Mouse (Mus musculus) liver, embryonic 13.5 days (tissue): Measurements from ENCODE around the gene Mavs. TPM values are rescaled to one million over a fixed set of nuclear protein-coding genes. Genes with fewer than 3 reads are reported as not detected.

ENCODE experiments used
- ATAC-seq: fragments of 200-750 bp; cut with Nextera tagmentation; 2 replicates; pipeline ENCODE4 v1.8.0; 2017; ENCODE audit warnings: low read depth, mild to moderate bottlenecking, moderate number of reproducible peaks, moderate library complexity
- DNase-seq: peaks from one replicate; pipeline ENCODE4 v3.0.0; 2022
- H3K27ac ChIP-seq: fragments of 300-500 bp; sonication (generic); 2 replicates; pipeline ENCODE4 v1.5.1; 2015; ENCODE audit warnings: moderate library complexity, mild to moderate bottlenecking, inconsistent platforms
- H3K27me3 ChIP-seq: fragments of 300-500 bp; sonication (generic); 2 replicates; pipeline ENCODE4 v1.6.1; 2015; ENCODE audit warnings: mild to moderate bottlenecking, inconsistent platforms
- H3K36me3 ChIP-seq: fragments of 300-500 bp; sonication (generic); 2 replicates; pipeline ENCODE4 v1.6.1; 2015; ENCODE audit warnings: mild to moderate bottlenecking, inconsistent platforms
- H3K4me1 ChIP-seq: fragments of 300-500 bp; sonication (generic); replicated peaks from 2 replicates; pipeline ENCODE4 v1.6.1; 2015; ENCODE audit warnings: inconsistent platforms
- H3K4me2 ChIP-seq: fragments of 300-500 bp; sonication (generic); 2 replicates; pipeline ENCODE4 v1.6.1; 2015; ENCODE audit warnings: inconsistent platforms, mild to moderate bottlenecking, moderate library complexity
- H3K4me3 ChIP-seq: fragments of 300-500 bp; sonication (generic); replicated peaks from 2 replicates; pipeline ENCODE4 v1.5.1; 2015; ENCODE audit warnings: mild to moderate bottlenecking, inconsistent platforms
- H3K9ac ChIP-seq: fragments of 300-500 bp; sonication (generic); 2 replicates; pipeline ENCODE4 v1.6.1; 2015; ENCODE audit warnings: mild to moderate bottlenecking, inconsistent platforms
- H3K9me3 ChIP-seq: fragments of 300-500 bp; sonication (generic); replicated peaks from 2 replicates; pipeline ENCODE4 v1.6.1; 2016; ENCODE audit warnings: inconsistent platforms
- WGBS: fragments of 180-500 bp; shearing (Covaris S2); methylation state at CpG from one replicate; pipeline ENCODE4 v1.1.7; 2015; ENCODE audit not compliant: insufficient replicate concordance; 5-methylcytosine and 5-hydroxymethylcytosine counted together
- polyA plus RNA-seq: library from polyadenylated mRNA; unstranded; fragments of >200 nt; fragmentation: Nextera tagmentation; extraction: Ambion mirVana; gene quantifications from 2 replicates; pipeline ENCODE4 v1.2.1, GENCODE M21; 2015

The Mavs gene
- polyA plus RNA-seq, 1 experiment from 2014 or later: 27.1 TPM

DNA sequence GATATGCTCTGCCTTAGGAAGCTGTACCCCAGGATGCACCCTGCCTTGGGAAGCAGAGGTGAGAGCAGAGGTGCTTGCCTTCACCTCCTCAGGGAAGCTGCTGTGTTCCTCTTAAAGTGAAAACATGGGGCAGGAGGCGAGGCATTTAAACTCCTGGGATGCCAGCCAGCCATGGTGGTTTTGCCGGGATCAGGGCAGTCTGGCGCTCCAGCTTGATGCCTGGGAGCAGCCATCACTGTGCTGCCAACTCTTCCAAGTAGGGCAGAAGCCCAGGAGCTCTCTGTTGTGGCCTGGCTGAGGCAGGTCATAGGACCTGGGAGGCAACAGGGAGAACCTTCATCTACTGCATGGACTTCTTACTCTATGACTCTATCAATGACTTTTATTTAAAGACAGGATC is 32.6 kb upstream of the Mavs start:
- Histone ChIP-seq H3K9ac (no peak overlapping the region), H3K36me3 (peaks cover 68% of the 10 kb centered on the region), H3K27ac (0 out of 2 replicates have a peak overlapping the region, but pooled peaks have one; percentile 24), H3K27me3 (no peaks in the 10 kb centered on the region), H3K4me3 (no peak overlapping the region), H3K4me2 (no peak overlapping the region), H3K9me3 (no peaks in the 10 kb centered on the region), H3K4me1 (peaks cover 64% of the 10 kb centered on the region)
- ATAC-seq (no peak), DNase-seq (no peak)
- WGBS: 87% methylated on average over 3 of the region's 3 CpGs

- Histone ChIP-seq H3K4me2 (peak overlapping the region; percentile 1; the same call in 1 of the 2 replicates), H3K27me3 (no peaks in the 10 kb centered on the region), H3K36me3 (peaks cover 42% of the 10 kb centered on the region), H3K4me3 (no peak overlapping the region), H3K9me3 (no peaks in the 10 kb centered on the region), H3K27ac (peak overlapping the region; percentile 99), H3K9ac (0 out of 2 replicates have a peak overlapping the region, but pooled peaks have one; percentile 10), H3K4me1 (peaks cover 81% of the 10 kb centered on the region)
- WGBS: 69% methylated on average over 6 of the region's 6 CpGs
- ATAC-seq (no peak), DNase-seq (no peak)
Measured at GRCm38 (mm10) chr2:131203816-131204409, 29.9 kb upstream of the Mavs start.

GRCm38 (mm10) chr2:131204410-131204981 is 29.4 kb upstream of the Mavs start:
- peaks cover 36% of the 10 kb centered on the region for H3K36me3 ChIP-seq
- WGBS: 37% methylated on average over 7 of the region's 7 CpGs
- H3K4me3 ChIP-seq: no peak overlapping the region
- no peaks in the 10 kb centered on the region for H3K27me3 ChIP-seq
- H3K4me1 ChIP-seq: peaks cover 87% of the 10 kb centered on the region
- DNase-seq: no peak
- H3K9ac ChIP-seq: peak overlapping the region; percentile 74
- peak overlapping the region; percentile 59 for H3K4me2 ChIP-seq
- ATAC-seq: peak; percentile 61
- H3K9me3 ChIP-seq: no peaks in the 10 kb centered on the region
- peak overlapping the region; percentile 99 for H3K27ac ChIP-seq

DNA sequence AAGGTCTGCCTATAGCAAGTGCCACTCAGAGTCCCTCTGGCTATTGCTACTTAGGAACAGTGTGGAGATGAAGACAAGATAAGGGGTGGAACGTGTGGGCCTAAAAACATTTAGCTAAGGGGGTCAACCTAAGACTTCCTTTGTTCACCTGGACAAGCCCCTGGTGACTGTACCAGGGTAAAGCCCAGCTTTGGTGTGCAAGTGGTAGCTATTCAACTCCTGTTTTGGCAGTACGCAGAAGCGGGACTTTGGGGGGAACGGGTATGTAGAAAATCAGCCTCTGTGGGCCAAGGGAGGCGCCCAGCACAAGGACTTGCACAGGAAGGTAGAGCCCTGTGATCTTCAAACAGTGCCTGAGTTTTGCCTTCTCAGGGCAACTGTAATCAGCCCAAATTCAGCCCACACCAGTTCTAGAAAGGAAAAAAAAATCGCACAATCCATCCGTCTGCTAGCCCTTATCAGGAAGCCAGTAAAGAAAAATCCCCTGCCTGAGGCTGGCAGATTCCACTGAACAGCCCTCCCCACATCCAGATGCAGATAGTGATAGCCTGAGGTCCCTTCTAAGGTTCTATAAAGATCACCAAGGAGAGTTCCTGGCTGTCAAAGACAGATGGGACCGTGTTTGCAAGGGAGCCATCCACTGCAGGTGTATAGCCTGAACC is 28.2 kb upstream of the Mavs start:
- 14% methylated on average over 8 of the region's 8 CpGs for WGBS
- H3K36me3 ChIP-seq: peaks cover 24% of the 10 kb centered on the region
- H3K4me2 ChIP-seq: peak overlapping the region; percentile 59
- DNase-seq (peak; percentile 90), ATAC-seq (peak; percentile 78)
- H3K27ac ChIP-seq: peak overlapping the region; percentile 99
- H3K4me3 ChIP-seq: peak overlapping the region; percentile 24; the same call in 1 of the 2 replicates
- no peaks in the 10 kb centered on the region for H3K9me3 ChIP-seq
- no peaks in the 10 kb centered on the region for H3K27me3 ChIP-seq
- H3K4me1 ChIP-seq: peaks cover 90% of the 10 kb centered on the region
- peak overlapping the region; percentile 74 for H3K9ac ChIP-seq

GRCm38 (mm10) chr2:131206778-131207177 is 27.1 kb upstream of the Mavs start, which contains the start of gene Ap5s1:
Ap5s1 (plus strand) TSS chr2:131207078.
- Histone ChIP-seq H3K4me2 (peak within 1 kb of the TSS; percentile 59), H3K4me1 (peaks cover 89% of the 10 kb centered on the region)
- 69% methylated on average over 4 of the region's 4 CpGs for WGBS

DNA sequence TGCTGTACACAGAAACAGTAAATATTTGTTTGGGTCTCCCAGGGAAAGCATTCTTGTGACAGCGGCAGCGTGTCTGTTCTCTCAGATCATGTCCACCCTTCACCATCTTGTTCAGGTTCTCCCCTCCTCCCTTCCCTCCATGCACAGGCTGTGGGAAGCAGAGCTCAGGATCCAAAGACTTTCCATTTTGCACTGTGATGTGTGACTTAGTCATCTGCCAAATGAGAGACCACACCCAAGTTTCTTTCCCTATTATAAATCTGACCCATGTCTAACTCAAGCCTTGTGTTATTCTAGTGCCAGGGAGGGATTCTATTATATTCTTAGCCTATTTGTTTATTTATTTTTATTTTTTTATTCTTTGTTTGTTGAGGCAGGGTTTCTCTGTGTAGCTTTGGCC is 25.5 kb upstream of the Mavs start:
- ATAC-seq (no peak), DNase-seq (no peak)
- H3K27ac ChIP-seq: peak overlapping the region; percentile 91
- H3K9me3 ChIP-seq: no peaks in the 10 kb centered on the region
- H3K4me2 ChIP-seq: no peak overlapping the region
- H3K4me1 ChIP-seq: peaks cover 92% of the 10 kb centered on the region
- no peaks in the 10 kb centered on the region for H3K27me3 ChIP-seq
- whole genome bisulfite sequencing: 82% methylated on average over 2 of the region's 2 CpGs
- H3K4me3 ChIP-seq: no peak overlapping the region
- H3K9ac ChIP-seq: no peak overlapping the region; the same call in 1 of the 2 replicates
- peaks cover 12% of the 10 kb centered on the region for H3K36me3 ChIP-seq

More at GRCm38 (mm10) chr2:131206778-131207177, 27.1 kb upstream of the Mavs start, which contains the start of gene Ap5s1:
- H3K36me3 ChIP-seq: peaks cover 13% of the 10 kb centered on the region
- no peaks in the 10 kb centered on the region for H3K9me3 ChIP-seq
- ATAC-seq (no peak), DNase-seq (no peak)
- no peaks in the 10 kb centered on the region for H3K27me3 ChIP-seq
- peak within 1 kb of the TSS; percentile 24; the same call in 1 of the 2 replicates for H3K4me3 ChIP-seq
- H3K9ac ChIP-seq: peak within 1 kb of the TSS; percentile 74
- peak within 1 kb of the TSS; percentile 99 for H3K27ac ChIP-seq

DNA sequence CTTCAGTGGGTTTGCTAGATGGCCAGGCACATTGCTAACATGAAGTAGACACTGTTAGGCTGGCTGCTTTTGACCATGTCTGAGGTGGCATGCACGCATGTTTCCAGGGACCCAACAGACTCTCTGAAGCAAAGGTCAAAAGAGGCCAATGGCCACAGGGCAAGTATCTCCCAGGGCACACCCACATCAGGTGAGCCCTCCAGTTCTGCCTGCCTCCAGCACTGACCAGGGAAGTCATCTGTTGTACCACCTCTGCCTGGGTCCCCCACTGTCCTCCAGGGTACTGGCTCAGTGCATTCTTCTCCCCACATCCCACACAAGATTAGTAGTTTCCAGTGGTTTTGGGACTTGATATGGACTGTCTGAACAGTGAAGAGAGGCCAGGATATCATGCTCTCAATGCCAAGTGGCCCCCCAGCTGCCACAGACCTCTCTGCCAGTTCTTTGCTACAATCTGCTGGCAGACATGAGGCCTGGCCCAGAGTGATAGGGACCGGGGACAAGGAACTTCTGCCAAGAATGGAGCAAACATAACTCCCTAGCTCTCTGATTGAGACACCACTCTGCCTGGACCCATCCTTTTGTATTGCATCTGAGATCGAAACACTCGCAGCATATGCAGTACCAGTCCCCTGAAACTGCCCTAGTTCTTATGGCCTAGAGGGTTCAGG is 24.6 kb upstream of the Mavs start:
- DNase-seq: peak; percentile 64
- peak overlapping the region; percentile 76 for H3K4me2 ChIP-seq
- peak overlapping the region; percentile 91 for H3K27ac ChIP-seq
- H3K9ac ChIP-seq: peak overlapping the region; percentile 77
- H3K36me3 ChIP-seq: peaks cover 14% of the 10 kb centered on the region
- peaks cover 92% of the 10 kb centered on the region for H3K4me1 ChIP-seq
- no peaks in the 10 kb centered on the region for H3K27me3 ChIP-seq
- 54% methylated on average over 4 of the region's 4 CpGs for WGBS
- peak; percentile 2; the same call in 1 of the 2 replicates for ATAC-seq
- H3K9me3 ChIP-seq: no peaks in the 10 kb centered on the region
- H3K4me3 ChIP-seq: peak overlapping the region; percentile 66

DNA sequence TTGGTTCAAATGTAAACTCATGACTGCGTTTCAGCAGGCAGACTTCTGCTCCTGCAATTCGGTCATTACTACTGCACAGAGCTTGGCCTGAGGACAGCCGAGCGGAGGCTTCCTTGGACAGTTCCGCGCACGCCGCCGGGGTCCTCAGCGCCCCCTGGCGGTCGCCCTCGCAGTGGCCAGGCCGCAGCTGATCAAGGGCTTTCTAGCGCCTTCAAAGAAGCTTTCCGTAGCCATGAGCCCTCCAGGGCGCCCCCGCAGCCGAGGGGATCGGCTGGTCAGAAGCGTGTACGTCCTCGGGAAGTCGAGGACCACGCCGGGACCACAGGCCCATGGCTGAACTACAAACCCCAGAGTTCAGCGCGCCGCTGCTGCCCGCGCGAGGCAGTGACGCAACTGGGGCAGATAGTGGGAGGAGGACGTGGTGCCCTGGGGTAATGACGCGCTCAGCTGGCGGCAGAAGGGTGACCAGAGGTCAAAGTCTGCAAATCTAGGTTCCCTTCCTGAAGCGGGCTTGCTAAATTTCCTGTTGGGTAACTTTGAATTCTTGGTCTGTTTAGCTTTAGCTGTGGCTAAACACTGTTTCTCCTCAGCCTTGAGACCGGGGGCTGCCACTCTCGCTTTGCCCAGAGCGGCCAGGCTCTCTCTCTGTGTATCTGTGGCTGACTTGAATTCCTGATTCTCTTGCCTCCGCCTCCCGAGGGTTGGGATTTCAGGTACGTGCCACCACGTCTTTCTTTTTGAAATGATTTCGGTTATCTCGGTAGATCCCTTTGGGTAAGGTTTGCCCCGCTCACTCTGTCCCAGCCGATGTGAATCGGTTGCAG is 23.7 kb upstream of the Mavs start:
- Histone ChIP-seq H3K27me3 (no peaks in the 10 kb centered on the region), H3K9ac (peak overlapping the region; percentile 77), H3K4me2 (peak overlapping the region; percentile 76), H3K36me3 (peaks cover 19% of the 10 kb centered on the region), H3K9me3 (no peaks in the 10 kb centered on the region), H3K4me3 (peak overlapping the region; percentile 66), H3K27ac (peak overlapping the region; percentile 91), H3K4me1 (peaks cover 92% of the 10 kb centered on the region)
- WGBS: 1% methylated on average over 50 of the region's 50 CpGs
- ATAC-seq (peak; percentile 79), DNase-seq (peak; percentile 92)

- peaks cover 19% of the 10 kb centered on the region for H3K36me3 ChIP-seq
- 53% methylated on average over 9 of the region's 9 CpGs for WGBS
- DNase-seq (no peak), ATAC-seq (peak; percentile 19; the same call in 1 of the 2 replicates)
- peak overlapping the region; percentile 91 for H3K27ac ChIP-seq
- peak overlapping the region; percentile 77 for H3K9ac ChIP-seq
- H3K4me3 ChIP-seq: peak overlapping the region; percentile 66
- peak overlapping the region; percentile 76 for H3K4me2 ChIP-seq
- H3K27me3 ChIP-seq: no peaks in the 10 kb centered on the region
- peaks cover 92% of the 10 kb centered on the region for H3K4me1 ChIP-seq
- no peaks in the 10 kb centered on the region for H3K9me3 ChIP-seq
Measured at GRCm38 (mm10) chr2:131211026-131211615, 22.7 kb upstream of the Mavs start.

- peak overlapping the region; percentile 73 for H3K9ac ChIP-seq
- H3K27ac ChIP-seq: peak overlapping the region; percentile 96
- no peaks in the 10 kb centered on the region for H3K27me3 ChIP-seq
- WGBS: 39% methylated on average over 7 of the region's 7 CpGs
- DNase-seq (peak; percentile 72), ATAC-seq (peak; percentile 73)
- H3K4me2 ChIP-seq: peak overlapping the region; percentile 63
- H3K4me3 ChIP-seq: peak overlapping the region; percentile 39
- H3K4me1 ChIP-seq: peaks cover 88% of the 10 kb centered on the region
- H3K9me3 ChIP-seq: no peaks in the 10 kb centered on the region
- H3K36me3 ChIP-seq: peaks cover 19% of the 10 kb centered on the region
Measured at GRCm38 (mm10) chr2:131213773-131214172, 20.1 kb upstream of the Mavs start.
